Mouse (Mus musculus): ENCODE measurements around the gene E130208F15Rik.
A peak's percentile ranks its signal among the peaks of the same experiment; 100 is the strongest.

E130208F15Rik gene

DNA sequence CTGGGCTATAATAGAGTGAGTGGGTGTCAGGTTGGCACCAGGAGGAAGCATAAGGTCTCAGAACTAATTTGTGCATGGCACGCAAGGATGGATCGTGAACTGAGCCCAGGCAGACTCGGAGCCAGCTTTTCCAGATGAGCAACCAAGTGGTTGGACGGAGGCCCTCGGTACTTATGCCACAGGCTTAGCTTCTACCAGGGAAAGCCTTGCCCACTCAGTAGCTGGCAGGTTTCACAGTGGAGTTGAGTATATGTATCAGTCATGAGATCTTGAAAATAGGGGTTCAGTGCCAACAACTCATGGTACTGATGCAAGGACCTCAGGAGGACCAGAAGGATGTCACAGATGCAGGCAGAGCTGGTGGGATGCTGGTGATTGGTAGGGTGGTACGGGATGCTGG, 14.1 kb downstream of the E130208F15Rik start:
- no peak for DNase-seq

DNA sequence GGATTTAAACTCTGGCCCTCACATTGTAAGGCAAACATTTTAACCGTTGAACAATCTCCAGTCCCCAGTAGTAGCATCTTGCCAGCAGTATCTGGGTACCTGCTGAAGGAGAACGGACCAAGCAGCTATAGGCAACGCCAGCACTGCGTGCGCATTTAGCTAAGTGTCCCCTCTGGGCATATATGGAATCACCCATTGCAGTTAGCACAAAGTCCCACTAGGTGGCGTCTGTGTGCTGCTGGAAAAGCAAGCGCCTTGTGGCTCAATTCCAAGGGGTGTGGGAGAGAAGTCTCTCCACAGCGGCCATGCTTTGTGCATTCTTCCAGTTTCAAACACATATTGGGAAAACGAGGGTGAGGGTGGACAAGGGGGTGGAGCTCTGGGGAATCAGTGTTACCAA, 14.8 kb downstream of the E130208F15Rik start:
- DNase-seq = peak; percentile 84 to 91

DNA sequence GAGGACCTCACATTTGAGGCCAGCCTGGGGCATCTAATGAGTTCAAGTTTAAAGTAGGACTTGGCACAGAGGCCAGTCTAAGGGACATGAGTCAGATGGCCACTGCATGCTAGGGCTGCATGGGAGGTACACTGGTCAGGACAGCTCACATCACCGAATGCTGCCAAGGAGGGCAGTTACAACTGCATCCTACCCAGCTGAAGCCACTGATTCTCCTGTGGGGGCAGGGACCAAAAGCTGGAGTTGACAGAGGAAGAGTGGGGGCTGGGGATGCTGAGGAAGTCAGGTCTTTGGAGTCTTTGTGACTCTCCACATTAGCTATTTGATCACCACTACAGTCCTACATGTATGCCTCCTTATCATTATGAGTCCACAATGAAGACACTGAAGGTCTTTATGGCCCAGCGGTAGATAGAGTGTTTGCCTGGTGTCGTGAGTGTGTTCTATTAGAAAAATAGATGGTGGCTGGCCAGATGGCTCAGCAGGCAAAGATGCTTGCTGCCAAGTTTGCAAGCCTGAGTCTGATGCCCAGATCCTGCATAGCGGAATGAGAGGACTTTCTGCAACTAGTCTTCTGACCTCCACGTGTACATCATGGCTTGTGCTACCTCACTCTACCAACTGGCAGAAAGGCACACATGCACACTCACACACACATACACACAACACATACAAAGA, 18.0 kb downstream of the E130208F15Rik start:
- DNase-seq = no peak

DNA sequence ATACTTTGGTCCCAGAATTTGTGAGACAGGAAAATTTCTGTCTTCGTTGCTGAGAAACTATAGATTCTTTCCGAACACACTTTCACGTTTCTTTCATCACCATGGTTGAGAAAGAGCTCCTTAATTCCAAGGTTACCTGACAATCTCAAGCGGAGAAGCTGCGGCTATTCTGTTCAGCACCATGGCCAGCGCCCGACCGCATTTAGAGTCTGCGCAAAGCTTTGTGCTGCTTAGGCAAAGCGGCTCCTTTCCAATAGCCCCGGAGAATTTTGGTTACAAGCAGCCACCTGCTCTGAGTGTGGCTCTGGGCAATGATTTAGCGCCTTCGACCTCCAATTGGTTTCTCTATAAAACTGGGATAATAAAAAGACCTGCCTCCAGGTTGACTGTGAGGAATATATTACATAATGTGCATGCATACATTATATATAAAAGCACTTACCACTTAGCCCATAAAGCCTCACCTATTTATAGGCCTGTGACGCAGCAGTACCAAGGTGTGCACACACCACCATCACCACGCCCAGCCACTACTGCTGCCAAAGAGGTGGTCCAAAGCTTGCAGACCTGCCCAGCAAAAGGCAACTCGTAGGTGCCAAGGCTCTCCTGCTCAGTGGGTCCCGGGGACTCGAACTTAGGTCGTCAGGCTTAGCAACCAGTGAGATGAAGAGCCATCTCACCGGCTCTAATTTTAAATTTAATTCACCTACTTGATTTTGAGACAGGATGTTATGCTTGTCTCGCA, 25.3 kb downstream of the E130208F15Rik start:
- peak; percentile 65 to 92 for DNase-seq

DNA sequence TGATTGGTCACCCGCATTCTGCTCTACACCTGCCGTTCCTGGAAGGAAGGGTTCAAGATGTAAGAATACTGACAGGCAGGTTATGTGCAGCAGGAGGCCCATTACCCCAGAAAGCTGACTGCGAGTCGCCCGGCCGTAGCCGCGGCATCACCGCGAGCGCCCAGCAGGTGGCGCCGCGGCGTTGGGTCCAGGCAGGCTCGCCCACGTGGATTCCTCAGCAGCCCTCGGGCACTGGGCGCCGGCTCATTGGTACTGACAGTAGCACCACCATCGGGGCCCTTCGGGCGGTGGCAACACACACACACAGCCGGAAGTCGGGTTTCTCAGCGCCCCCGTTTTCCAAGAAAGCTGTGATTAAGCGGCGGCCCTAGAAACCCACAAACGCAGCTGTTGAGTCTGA, 26.3 kb downstream of the E130208F15Rik start:
- DNase-seq = peak; percentile 55 to 82

DNA sequence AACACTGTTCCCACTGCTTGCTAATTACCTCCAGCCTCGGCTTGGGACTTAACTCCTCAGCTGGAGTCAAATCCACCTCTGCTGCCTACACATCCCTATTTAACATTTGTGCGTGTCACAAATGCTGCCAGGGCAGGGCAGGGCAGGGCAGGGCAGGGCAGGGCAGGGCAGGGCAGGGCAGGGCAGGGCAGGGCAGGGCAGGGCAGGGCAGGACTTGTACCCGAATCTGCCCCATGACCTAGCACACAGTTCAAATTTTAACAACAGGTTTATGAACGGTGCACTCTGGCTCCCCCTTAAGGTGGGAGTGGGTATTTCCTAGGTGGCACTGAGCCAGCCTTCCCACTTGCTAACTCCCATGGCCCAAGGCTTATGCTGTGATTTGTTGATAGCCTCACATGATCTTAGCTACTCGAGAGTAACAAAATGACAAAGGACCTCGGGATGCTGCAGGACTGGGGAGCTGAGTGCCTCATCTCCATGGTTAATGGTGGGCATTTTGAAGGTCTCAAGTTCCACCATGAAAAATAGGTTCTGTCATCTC, 31.8 kb downstream of the E130208F15Rik start:
- peak; percentile 80 to 81 for DNase-seq

GRCm38 (mm10) chr7:30354059-30354458, 32.5 kb downstream of the E130208F15Rik start:
- no peak for DNase-seq

- DNase-seq = peak in 1 of 2 experiments; percentile 59
Observed at GRCm38 (mm10) chr7:30358378-30359186, 37.0 kb downstream of the E130208F15Rik start.

- peak; percentile 39 to 51 for DNase-seq
Observed at GRCm38 (mm10) chr7:30359276-30359865, 37.8 kb downstream of the E130208F15Rik start.

DNA sequence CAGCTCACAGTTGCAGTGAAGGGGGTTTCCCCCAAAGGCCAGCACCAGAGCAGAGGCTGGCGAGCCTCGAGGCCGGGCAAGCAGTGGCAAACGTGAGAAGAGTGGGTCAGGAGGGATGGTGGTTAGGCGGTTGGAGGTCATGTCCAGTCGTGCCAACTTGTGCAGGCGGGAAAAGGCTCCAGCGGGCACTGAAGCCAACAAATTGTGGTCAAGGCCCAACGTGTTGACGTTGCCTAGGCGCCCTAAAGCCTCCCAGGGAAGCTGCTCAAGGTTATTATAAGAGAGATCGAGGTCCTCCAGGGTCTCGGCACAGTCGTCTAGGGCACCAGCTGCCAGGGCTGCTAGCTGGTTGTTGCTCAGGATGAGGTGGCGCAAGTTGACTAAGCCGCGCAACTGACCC, 38.5 kb downstream of the E130208F15Rik start:
- no peak for DNase-seq

DNA sequence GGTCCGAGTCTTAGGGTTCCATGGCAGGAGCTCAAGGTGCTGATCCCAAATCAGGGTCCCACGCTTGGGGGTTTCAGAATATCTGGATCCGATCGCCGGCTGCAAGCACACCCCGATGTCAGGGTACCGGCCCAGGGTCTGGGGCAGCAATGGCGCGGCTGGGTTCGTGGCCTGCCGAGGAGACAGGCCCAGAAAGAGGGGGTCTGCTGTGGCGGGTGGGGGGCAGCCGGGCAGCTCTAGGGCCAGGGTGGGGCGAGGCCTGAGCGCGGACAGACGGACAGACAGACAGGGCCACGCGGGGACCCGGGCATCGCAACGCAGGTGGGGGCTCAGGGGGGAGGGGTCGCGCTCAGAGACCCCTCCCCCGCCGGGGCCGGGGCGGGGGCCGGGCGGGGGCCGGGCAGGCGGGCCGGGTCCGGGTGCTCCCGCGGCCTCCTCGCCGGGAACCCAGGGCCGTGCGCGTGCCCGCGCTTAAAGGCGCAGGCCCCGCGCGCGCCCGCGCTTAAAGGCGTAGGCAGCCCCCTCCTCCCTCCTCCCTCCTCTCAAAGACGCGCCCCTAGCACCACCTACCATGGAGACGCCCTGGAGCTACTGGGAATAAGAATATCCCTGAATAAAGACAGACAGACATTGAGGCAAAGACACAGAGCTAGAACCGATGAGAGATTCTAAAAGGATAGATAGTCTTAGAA, 41.3 kb downstream of the E130208F15Rik start, which contains the start of gene Lrfn3:
Gene Lrfn3, minus strand, starts transcription at position 121 of the 692 bp plus-strand sequence.
- DNase-seq = peak; percentile 55 to 72

DNA sequence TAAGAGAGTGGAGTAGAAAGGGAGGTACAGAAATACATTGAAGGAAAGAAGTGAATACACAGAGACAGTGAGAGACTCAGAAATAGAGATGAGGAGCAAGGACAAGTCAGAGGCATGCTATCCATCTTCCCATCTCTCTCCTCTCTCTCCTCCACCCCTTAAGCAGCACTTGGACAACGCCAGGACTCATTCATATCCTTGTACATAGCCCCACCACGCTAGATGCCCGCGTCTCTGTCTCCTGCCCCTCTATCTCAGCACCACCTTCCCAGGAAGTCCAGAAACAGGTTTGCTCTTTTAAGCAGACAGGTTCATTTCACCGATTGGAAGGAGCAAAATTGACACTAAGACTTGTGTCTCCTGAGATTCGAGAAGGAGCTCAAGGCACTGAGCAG, 41.8 kb downstream of the E130208F15Rik start:
- DNase-seq = no peak

DNA sequence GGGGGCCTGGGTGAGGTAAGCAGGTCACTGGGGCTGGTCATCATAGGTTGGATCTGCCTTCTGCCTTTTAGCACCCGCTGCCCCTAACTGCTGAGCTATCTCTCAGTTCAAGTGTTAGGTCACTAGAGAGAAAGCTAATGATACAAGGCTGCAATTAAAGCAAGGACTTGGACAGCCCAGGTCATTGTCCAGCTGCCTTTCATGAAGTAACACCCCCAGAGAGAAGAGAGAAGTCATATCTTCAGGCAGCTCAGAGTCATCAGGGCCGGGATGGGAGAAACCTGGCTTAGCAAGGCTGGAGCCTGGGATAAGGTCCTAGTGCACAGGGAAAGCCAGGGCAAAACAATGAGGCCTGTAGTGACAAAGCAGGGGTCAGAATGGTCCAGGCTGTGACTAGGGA, 45.9 kb downstream of the E130208F15Rik start:
- DNase-seq = no peak

Data from kidney, postnatal 36 days (tissue).